Mouse (Mus musculus) layer of hippocampus, adult 11-12 months (tissue): ENCODE measurements around the gene Dtnb.

Experiments
- DNase-seq: peaks from one replicate; pipeline ENCODE4 v3.0.0; 2022; ENCODE audit warnings: low spot score

The Dtnb gene

GRCm38 (mm10) chr12:3776015-3776414, 203.8 kb downstream of the Dtnb start:
- DNase-seq, result no peak

DNA sequence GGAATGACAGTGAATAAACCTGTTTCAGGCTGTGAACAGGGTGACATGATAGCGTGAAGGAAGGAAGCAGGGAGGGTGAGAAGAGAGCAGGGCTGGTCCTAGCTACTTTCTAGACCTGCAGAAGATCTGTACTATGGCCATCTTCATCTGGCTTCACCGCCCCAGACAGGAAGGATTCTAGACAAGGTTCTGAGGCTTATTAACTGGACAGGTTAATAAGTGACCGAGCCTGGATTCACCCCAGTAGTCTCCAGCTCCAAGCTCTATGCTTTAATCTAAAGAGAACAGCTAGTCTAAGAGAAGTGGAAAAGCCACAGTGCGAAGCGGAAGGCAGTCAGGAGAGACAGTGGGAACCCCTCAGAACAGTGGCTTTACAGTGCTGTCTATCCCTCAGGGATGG, 205.5 kb downstream of the Dtnb start:
- DNase-seq, result no peak

DNA sequence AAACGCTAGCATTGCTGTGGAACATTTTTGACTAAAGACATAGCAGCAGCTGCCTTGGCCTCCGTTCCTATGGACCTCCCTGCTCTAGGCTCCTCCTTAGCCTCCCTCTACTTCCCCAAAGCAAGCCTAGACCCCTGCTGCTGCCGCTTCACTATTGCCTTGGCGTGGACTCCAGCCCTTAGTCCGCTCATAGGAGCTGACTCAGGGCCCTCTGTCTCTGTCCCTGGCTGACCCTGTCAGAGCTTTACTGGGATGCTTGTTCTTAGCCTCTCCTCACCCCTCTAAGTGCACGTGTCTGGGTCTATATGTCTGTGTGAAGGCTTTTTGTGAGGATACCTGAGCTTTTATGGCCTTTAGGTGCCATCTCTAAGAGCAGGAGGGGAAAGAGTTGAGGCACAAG, 206.1 kb downstream of the Dtnb start:
- DNase-seq, result no peak

- DNase-seq, result no peak
Observed at GRCm38 (mm10) chr12:3779639-3780038, 207.5 kb downstream of the Dtnb start.

DNA sequence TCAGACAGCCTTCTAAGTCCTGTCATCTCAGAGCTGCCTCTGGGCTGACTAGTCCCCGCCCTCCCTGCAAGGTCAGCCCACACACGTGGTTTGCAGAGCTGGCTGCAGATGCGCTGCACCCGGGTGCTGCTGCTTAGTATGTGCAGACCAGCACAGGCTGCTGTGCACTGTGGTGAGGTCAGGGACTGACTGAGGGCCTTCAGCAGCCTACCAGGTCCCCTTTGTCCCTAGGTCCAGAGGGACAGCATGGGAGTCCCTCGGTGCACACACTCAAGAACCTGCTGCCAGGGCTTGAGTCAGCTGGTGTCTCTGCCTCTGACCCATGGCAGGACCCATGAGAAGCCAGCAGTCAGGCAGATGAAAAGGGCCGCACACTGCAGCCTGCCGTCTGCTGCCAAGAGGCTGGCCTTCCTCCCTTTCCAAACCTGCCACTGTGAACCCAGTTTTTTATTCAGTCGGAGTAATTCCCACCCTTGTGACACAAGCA, 208.3 kb downstream of the Dtnb start:
- peak; percentile 78 for DNase-seq

GRCm38 (mm10) chr12:3780931-3781471, 208.8 kb downstream of the Dtnb start:
- no peak for DNase-seq

GRCm38 (mm10) chr12:3781482-3781881, 209.3 kb downstream of the Dtnb start:
- DNase-seq, result peak; percentile 93

DNA sequence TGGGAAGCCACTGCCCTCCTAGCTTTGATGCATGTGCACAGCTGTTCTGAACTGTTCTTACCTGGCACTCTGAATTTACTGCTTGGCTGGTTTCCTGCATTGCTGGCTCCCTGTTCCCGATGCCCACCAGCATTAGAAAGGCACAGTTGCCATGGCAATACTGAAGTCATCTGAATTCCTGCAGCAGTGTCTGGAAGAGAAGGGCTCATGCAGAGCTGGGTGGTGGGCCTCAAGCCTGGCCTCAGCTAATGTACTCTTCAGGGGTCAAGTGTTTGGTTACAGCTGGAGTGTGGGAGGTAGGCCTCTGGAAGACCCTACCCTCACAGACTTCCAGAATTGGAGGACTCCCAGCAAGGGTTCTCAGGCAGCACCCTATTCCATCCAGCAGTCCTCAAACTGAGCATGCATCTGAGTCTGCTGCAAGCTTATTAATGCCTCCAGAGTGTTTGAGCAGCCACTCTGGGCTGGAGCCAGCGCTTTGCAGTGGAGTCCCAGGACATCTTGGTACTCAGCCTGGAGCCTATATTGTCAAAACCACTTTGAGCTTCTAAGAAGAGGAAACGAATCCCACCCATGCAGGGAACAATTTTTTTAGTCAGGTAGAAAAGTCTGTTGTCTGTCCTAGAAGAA, 211.1 kb downstream of the Dtnb start:
- DNase-seq, result peak; percentile 50

GRCm38 (mm10) chr12:3784258-3784657, 212.1 kb downstream of the Dtnb start:
- DNase-seq, result no peak

DNA sequence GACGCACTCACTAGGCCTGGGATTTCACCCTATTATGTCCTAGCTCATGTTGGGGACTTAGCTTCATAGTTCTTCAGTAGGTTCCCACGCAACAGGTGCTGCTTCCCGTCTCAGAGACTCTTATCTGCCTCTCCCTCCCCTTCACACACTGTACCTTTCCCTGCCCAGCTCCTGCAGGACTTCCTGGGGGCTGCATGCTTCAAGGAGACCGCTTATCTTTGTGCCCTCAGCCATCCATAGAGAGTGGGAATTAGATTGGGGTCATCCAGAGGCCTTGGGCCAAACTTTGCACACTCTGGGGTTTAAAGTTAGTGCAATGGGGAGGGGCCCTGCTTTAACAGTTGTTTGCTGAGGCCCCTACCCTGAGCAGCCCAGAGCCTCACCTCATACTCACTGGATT, 212.5 kb downstream of the Dtnb start:
- DNase-seq, result no peak

GRCm38 (mm10) chr12:3787041-3787440, 214.9 kb downstream of the Dtnb start:
- no peak for DNase-seq

DNA sequence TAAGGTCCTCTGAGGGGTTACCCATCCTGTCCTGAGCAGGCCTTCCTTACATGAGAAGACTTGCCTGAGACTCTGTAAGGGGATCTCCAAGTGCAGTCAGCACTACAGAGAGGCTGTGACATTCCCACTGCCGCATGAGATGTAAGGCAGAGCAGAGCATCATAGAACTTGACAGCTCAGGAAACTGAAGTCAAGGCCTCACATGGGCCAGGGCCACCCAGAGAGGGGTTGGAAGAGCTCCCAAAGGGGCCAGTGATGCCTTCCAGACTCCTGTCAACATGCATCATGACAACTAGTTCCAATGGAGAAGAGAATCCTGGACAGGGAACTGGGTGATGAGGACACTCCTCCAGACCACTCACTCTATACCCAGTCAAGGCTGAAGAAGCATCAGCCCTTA, 215.4 kb downstream of the Dtnb start:
- no peak for DNase-seq

DNA sequence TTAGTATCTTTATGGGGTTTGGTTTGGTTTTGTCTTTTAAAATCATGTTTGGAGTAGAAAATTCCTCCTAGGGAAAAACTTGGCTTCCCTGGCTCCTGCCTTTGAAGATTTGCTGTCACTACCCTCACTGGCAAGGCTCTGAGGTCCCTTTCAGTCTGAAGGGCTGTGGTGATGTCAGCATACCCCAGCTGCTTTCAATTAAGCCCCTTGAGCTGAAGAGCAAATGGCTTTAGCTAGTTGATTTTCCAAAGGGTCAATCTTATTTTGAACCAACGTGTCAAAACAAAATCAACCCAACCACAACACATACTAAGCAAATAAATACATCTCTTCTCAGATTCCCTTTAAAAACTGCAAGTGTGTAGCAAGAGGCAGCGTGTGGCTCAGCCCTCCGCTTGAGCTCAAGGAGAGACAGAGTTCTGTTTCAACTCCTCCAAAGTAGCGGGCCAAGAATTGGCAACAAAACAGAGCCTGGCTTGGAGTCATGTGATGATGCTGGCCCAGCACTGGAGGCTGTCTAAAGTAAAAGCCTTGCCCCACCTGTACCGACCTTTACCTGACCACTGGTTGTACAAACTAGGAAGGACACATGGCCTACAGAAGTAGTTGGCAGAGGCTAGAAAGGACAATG, 216.4 kb downstream of the Dtnb start:
- DNase-seq, result no peak

DNA sequence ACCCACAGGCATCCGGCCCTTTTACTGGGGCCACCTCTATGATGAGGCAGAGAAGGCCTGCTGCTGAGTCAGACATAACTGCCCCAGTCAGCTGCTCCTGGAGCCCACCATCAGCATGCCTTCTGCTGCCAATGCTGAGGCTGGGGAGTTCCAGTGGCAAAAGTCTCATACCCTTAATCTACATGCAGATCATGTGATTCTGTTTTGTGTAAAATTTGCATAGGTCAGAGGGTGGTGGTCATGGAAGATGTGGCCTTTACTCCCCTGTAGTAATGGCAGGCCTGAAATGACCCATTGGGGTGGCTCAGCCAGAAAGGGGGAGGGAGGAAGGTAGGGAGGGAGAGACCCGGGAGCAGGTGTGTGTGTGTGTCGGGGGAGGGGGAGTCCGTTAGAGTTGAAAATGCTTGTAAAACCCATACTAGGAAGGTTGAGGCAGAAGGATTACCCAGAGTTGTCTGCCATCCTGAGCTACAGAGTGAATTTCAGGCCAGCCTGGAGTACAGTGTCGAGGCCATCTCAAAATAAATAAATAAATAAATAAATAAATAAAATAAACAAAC, 217.5 kb downstream of the Dtnb start:
- no peak for DNase-seq

DNA sequence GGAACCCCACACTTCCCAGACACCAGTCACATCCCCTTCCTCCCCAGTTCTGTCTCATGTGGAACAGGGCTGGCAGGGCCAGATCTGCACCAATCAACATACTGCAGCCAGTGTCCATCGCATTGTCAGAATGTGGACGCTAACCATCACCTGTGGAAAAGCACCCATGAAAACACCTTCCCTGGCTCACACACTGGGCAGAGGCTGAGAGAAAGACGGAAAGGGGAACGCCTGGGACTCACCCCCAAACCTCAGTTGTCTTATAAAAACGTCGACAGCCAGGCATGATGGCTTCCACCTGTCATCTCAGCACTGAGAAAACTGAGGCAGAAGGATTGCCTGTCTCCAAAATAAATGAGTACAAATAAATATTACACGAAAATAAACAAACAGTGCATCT, 219.1 kb downstream of the Dtnb start:
- no peak for DNase-seq

GRCm38 (mm10) chr12:3791732-3792131, 219.6 kb downstream of the Dtnb start:
- peak; percentile 97 for DNase-seq

DNA sequence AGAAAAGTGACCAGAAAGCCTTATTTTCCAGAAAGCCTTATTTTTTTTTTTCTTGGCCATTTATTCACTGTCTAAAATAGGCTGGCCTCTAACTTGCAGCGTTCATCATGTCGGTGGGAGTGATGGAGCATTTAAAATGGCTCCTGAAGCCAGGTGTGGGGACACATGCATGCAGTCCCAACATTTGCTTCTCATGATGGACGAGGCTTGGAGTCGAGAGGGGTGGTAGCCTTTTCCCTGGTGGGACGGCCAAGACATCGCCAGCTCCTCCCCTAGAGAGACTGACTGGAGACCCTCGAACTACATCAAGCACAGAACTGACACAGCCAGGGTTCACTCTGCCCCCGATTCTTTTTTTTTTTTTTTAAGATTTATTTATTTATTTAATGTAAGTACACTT, 220.1 kb downstream of the Dtnb start:
- DNase-seq, result no peak

DNA sequence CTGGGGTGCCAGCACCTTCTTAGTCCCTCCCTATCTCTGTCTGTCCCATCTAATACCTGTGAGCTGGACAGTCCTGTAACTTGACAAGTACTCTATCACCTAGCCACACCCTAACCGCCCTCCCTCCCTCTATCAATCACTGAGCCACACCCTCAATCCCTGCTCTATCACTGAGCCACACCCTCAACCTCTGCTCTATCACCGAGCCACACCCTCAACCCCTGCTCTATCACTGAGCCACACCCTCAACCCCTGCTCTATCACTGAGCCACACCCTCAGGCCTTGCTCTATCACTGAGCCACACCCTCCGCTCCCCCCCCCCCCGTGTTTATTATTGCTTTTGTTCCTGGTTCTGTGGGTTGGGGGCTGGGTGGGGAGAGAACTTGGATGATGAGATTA, 223.4 kb downstream of the Dtnb start:
- DNase-seq, result no peak

- no peak for DNase-seq
Observed at GRCm38 (mm10) chr12:3799551-3799950, 227.4 kb downstream of the Dtnb start.

DNA sequence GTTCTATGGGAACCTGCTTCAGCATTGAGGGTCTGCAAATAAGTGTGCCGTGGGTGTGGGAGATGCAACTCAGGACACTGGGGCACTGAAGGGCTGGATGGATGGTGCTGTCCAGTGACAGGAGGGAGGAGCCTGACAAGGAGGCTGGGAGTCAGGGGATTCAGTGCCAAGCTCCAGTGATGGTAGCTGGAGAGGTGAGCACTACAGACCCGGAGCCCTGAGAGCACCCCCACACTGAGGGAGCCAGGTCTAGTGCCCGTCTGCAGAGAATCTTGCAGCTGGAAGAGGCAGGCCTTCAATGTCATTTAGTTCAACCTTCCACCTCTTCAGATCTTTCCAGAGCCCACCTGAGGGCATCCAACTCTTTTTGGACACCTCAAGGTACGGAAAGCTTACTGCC, 233.7 kb downstream of the Dtnb start, which contains the start of gene Dnmt3a:
Dnmt3a (plus strand) TSS at position 156 of the 400 bp plus-strand sequence.
- DNase-seq, result no peak

- peak; percentile 75 for DNase-seq
Observed at GRCm38 (mm10) chr12:3806271-3806684, 234.1 kb downstream of the Dtnb start.

GRCm38 (mm10) chr12:3806703-3807547, 234.7 kb downstream of the Dtnb start:
- peak; percentile 68 for DNase-seq
